Mouse (Mus musculus): ENCODE measurements at regions not wholly inside any gene's neighbourhood (a gene's known extent, or its start where the extent isn't known, plus 50 kb on each side); places are given as distances from the start of the nearest gene placed in this dataset.

- Histone ChIP-seq H3K79me2 (ENCODE audit: control insufficient read depth, insufficient read depth) (no peaks in the 10 kb centered on the region), H3K27me3 (ENCODE audit: control insufficient read depth, insufficient read depth, insufficient read length) (no peaks in the 10 kb centered on the region), H3K79me3 (ENCODE audit: low read depth) (no peaks in the 10 kb centered on the region), H3K36me3 (ENCODE audit: control insufficient read depth, insufficient read depth) (no peaks in the 10 kb centered on the region), H3K4me3 (ENCODE audit: insufficient read depth, poor library complexity, severe bottlenecking) (no peak overlapping the region), H3ac (ENCODE audit: control insufficient read depth, insufficient read length, low read depth) (no peak overlapping the region)
- TF ChIP-seq MYOD1 (IDR thresholded peaks at IDR 0.05; ENCODE audit: control insufficient read depth, insufficient read length, low read depth) (no peak), USF1 (IDR thresholded peaks at IDR 0.05; ENCODE audit: low read depth) (no peak), CTCF (IDR thresholded peaks at IDR 0.05; ENCODE audit: control insufficient read depth, insufficient read depth, insufficient read length) (no peak), FOSL1 (IDR thresholded peaks at IDR 0.05; ENCODE audit: insufficient read depth, low read length, poor library complexity, severe bottlenecking) (no peak), CEBPB (IDR thresholded peaks at IDR 0.05; ENCODE audit: low read depth) (no peak), MYOG (IDR thresholded peaks at IDR 0.05; ENCODE audit: control insufficient read depth, extremely low read depth, insufficient read length) (no peak), MAX (IDR thresholded peaks at IDR 0.05) (no peak)
Observed at GRCm38 (mm10) chr13:70458406-70458805, 179.0 kb downstream of the Ice1 start.

- Histone ChIP-seq H3K79me3 (ENCODE audit: low read depth) (no peaks in the 10 kb centered on the region), H3K4me3 (ENCODE audit: insufficient read depth, poor library complexity, severe bottlenecking) (no peak overlapping the region), H3K27me3 (ENCODE audit: control insufficient read depth, insufficient read depth, insufficient read length) (no peaks in the 10 kb centered on the region), H3K79me2 (ENCODE audit: control insufficient read depth, insufficient read depth) (no peaks in the 10 kb centered on the region), H3K36me3 (ENCODE audit: control insufficient read depth, insufficient read depth) (no peaks in the 10 kb centered on the region), H3ac (ENCODE audit: control insufficient read depth, insufficient read length, low read depth) (no peak overlapping the region)
- TF ChIP-seq MYOG (IDR thresholded peaks at IDR 0.05; ENCODE audit: control insufficient read depth, extremely low read depth, insufficient read length) (no peak), CTCF (IDR thresholded peaks at IDR 0.05; ENCODE audit: control insufficient read depth, insufficient read depth, insufficient read length) (no peak), CEBPB (IDR thresholded peaks at IDR 0.05; ENCODE audit: low read depth) (no peak), FOSL1 (IDR thresholded peaks at IDR 0.05; ENCODE audit: insufficient read depth, low read length, poor library complexity, severe bottlenecking) (no peak), MYOD1 (IDR thresholded peaks at IDR 0.05; ENCODE audit: control insufficient read depth, insufficient read length, low read depth) (no peak), USF1 (IDR thresholded peaks at IDR 0.05; ENCODE audit: low read depth) (no peak), MAX (IDR thresholded peaks at IDR 0.05) (no peak)
Observed at GRCm38 (mm10) chr13:70464996-70465395, 172.4 kb downstream of the Ice1 start.

- no peaks in the 10 kb centered on the region for H3K79me2 ChIP-seq (ENCODE audit: control insufficient read depth, insufficient read depth)
- H3K27me3 ChIP-seq (ENCODE audit: control insufficient read depth, insufficient read depth, insufficient read length): no peaks in the 10 kb centered on the region
- H3ac ChIP-seq (ENCODE audit: control insufficient read depth, insufficient read length, low read depth): no peak overlapping the region
- no peak overlapping the region for H3K4me3 ChIP-seq (ENCODE audit: insufficient read depth, poor library complexity, severe bottlenecking)
- no peaks in the 10 kb centered on the region for H3K79me3 ChIP-seq (ENCODE audit: low read depth)
- H3K36me3 ChIP-seq (ENCODE audit: control insufficient read depth, insufficient read depth): no peaks in the 10 kb centered on the region
- TF ChIP-seq CTCF (IDR thresholded peaks at IDR 0.05; ENCODE audit: control insufficient read depth, insufficient read depth, insufficient read length) (no peak), FOSL1 (IDR thresholded peaks at IDR 0.05; ENCODE audit: insufficient read depth, low read length, poor library complexity, severe bottlenecking) (no peak), MYOG (IDR thresholded peaks at IDR 0.05; ENCODE audit: control insufficient read depth, extremely low read depth, insufficient read length) (no peak), USF1 (IDR thresholded peaks at IDR 0.05; ENCODE audit: low read depth) (no peak), MAX (IDR thresholded peaks at IDR 0.05) (no peak), MYOD1 (IDR thresholded peaks at IDR 0.05; ENCODE audit: control insufficient read depth, insufficient read length, low read depth) (no peak), CEBPB (IDR thresholded peaks at IDR 0.05; ENCODE audit: low read depth) (no peak)
Observed at GRCm38 (mm10) chr13:70474746-70475145, 162.7 kb downstream of the Ice1 start.

- Histone ChIP-seq H3K79me2 (ENCODE audit: control insufficient read depth, insufficient read depth) (no peaks in the 10 kb centered on the region), H3ac (ENCODE audit: control insufficient read depth, insufficient read length, low read depth) (no peak overlapping the region), H3K27me3 (ENCODE audit: control insufficient read depth, insufficient read depth, insufficient read length) (no peaks in the 10 kb centered on the region), H3K4me3 (ENCODE audit: insufficient read depth, poor library complexity, severe bottlenecking) (no peak overlapping the region), H3K36me3 (ENCODE audit: control insufficient read depth, insufficient read depth) (no peaks in the 10 kb centered on the region), H3K79me3 (ENCODE audit: low read depth) (no peaks in the 10 kb centered on the region)
- TF ChIP-seq CTCF (IDR thresholded peaks at IDR 0.05; ENCODE audit: control insufficient read depth, insufficient read depth, insufficient read length) (no peak), MYOD1 (IDR thresholded peaks at IDR 0.05; ENCODE audit: control insufficient read depth, insufficient read length, low read depth) (no peak), CEBPB (IDR thresholded peaks at IDR 0.05; ENCODE audit: low read depth) (no peak), MYOG (IDR thresholded peaks at IDR 0.05; ENCODE audit: control insufficient read depth, extremely low read depth, insufficient read length) (no peak), USF1 (IDR thresholded peaks at IDR 0.05; ENCODE audit: low read depth) (no peak), FOSL1 (IDR thresholded peaks at IDR 0.05; ENCODE audit: insufficient read depth, low read length, poor library complexity, severe bottlenecking) (no peak), MAX (IDR thresholded peaks at IDR 0.05) (no peak)
Observed at GRCm38 (mm10) chr13:70475366-70475765, 162.1 kb downstream of the Ice1 start.

- TF ChIP-seq MYOG (IDR thresholded peaks at IDR 0.05; ENCODE audit: control insufficient read depth, extremely low read depth, insufficient read length) (no peak), MAX (IDR thresholded peaks at IDR 0.05) (no peak), USF1 (IDR thresholded peaks at IDR 0.05; ENCODE audit: low read depth) (no peak), MYOD1 (IDR thresholded peaks at IDR 0.05; ENCODE audit: control insufficient read depth, insufficient read length, low read depth) (no peak), CTCF (IDR thresholded peaks at IDR 0.05; ENCODE audit: control insufficient read depth, insufficient read depth, insufficient read length) (no peak), CEBPB (IDR thresholded peaks at IDR 0.05; ENCODE audit: low read depth) (no peak), FOSL1 (IDR thresholded peaks at IDR 0.05; ENCODE audit: insufficient read depth, low read length, poor library complexity, severe bottlenecking) (no peak)
- H3K79me2 ChIP-seq (ENCODE audit: control insufficient read depth, insufficient read depth): no peaks in the 10 kb centered on the region
- H3K4me3 ChIP-seq (ENCODE audit: insufficient read depth, poor library complexity, severe bottlenecking): no peak overlapping the region
- no peak overlapping the region for H3ac ChIP-seq (ENCODE audit: control insufficient read depth, insufficient read length, low read depth)
- H3K79me3 ChIP-seq (ENCODE audit: low read depth): no peaks in the 10 kb centered on the region
- H3K27me3 ChIP-seq (ENCODE audit: control insufficient read depth, insufficient read depth, insufficient read length): no peaks in the 10 kb centered on the region
- no peaks in the 10 kb centered on the region for H3K36me3 ChIP-seq (ENCODE audit: control insufficient read depth, insufficient read depth)
Observed at GRCm38 (mm10) chr13:70499302-70499701, 138.1 kb downstream of the Ice1 start.
